Mouse (Mus musculus): Measurements from ENCODE around the gene Cdh9. TPM values are rescaled to one million over a fixed set of nuclear protein-coding genes. Genes with fewer than 3 reads are reported as not detected.

Cdh9 gene
- not detected in 2 replicates for polyA plus RNA-seq (2016; fragmentation: Nextera tagmentation; extraction: Ambion mirVana)

DNA sequence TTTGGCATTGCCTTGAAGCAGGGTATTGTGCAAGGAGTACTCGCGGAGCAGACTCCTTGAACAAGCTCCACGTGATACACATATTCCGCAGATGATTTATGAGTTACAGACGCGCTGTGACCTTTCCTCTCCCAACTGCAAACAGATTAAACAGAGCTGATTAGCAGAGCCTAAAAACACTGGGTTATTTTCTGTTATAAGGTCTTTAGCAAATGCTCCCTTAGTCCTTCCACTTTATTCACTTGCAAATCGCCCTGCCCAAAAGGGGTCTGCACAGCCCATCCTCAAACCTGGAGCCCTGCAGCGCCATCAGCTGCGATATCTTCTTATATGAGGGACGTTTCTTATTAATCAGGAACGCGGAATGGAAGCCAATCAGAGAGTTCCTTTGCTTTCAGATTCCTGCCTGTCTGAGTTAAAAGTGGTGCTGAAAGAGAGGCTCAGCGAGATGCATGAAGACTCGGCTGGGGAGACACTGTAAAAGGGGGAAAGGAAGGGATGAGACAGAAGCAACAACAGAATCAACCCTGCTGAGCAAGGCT lies at the start of gene Cdh9:
Gene Cdh9, plus strand, starts transcription at position 287 of the 542 bp plus-strand sequence.
- no peak within 1 kb of the TSS for H3K9ac ChIP-seq
- no peak within 1 kb of the TSS for H3K4me3 ChIP-seq

DNA sequence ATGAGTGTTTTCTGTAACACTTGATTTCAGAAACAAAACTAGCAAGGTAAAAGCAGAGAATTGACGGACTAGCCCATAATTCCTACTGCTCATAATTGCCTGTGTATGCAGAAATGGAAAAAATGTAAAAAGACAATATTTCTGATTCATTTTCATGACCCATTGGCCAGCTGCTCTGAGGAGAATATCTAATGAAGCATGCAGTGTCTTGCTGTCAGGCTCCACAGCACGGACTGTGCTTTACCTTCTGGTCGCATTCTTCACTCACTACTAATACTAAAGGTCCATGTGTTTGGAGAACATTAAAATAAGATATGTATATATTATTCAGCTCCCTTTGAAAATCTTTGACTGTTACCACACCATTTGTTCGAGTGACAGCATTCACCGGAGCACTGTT lies 49.5 kb upstream of the Cdh9 start:
- no peak overlapping the region for H3K4me3 ChIP-seq
- no peaks in the 10 kb centered on the region for H3K9me3 ChIP-seq (replicated peaks)
- H3K27ac ChIP-seq, result no peak overlapping the region
- ATAC-seq, result no peak
- H3K27me3 ChIP-seq (replicated peaks), result no peaks in the 10 kb centered on the region
- WGBS (ENCODE audit: insufficient replicate concordance), result 70% methylated on average over 5 of the region's 5 CpGs
- H3K9ac ChIP-seq, result no peak overlapping the region
- H3K4me2 ChIP-seq, result no peak overlapping the region
- no peaks in the 10 kb centered on the region for H3K4me1 ChIP-seq
- no peaks in the 10 kb centered on the region for H3K36me3 ChIP-seq

More for the DNA sequence above, at the start of gene Cdh9:
- Histone ChIP-seq H3K4me2 (peak within 1 kb of the TSS; percentile 26; the same call in 1 of the 2 replicates), H3K36me3 (no peaks in the 10 kb centered on the region), H3K27me3 (replicated peaks) (no peaks in the 10 kb centered on the region), H3K9me3 (replicated peaks) (no peaks in the 10 kb centered on the region), H3K27ac (no peak within 1 kb of the TSS), H3K4me1 (no peaks in the 10 kb centered on the region)
- 12% methylated on average over 14 of the region's 14 CpGs for WGBS (ENCODE audit: insufficient replicate concordance)
- ATAC-seq, result no peak

DNA sequence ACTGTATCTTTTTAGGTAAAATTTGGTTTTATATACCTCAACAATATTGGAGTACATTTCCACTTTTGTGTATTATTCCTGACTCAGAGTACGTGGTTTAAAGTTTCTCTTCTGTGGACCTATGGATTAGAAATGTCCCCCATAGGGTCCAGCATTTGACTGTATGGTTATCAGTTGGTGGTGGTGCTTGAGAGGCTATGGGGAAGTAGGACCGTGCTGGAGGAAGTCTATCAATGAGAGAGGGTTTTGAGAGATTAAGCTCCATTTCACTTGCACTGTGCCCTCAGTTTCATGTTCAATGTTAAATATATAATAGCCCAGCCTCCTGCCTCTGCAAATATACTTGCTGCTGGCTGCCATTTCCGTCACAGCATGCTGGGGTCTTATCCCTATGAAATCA lies 28.7 kb upstream of the Cdh9 start:
- no peaks in the 10 kb centered on the region for H3K27me3 ChIP-seq (replicated peaks)
- ATAC-seq, result no peak
- H3K27ac ChIP-seq, result no peak overlapping the region
- H3K9me3 ChIP-seq (replicated peaks), result no peaks in the 10 kb centered on the region
- no peak overlapping the region for H3K4me3 ChIP-seq
- H3K4me2 ChIP-seq, result no peak overlapping the region
- 51% methylated on average over 3 of the region's 3 CpGs for WGBS (ENCODE audit: insufficient replicate concordance)
- H3K36me3 ChIP-seq, result no peaks in the 10 kb centered on the region
- no peak overlapping the region for H3K9ac ChIP-seq
- H3K4me1 ChIP-seq, result no peaks in the 10 kb centered on the region

DNA sequence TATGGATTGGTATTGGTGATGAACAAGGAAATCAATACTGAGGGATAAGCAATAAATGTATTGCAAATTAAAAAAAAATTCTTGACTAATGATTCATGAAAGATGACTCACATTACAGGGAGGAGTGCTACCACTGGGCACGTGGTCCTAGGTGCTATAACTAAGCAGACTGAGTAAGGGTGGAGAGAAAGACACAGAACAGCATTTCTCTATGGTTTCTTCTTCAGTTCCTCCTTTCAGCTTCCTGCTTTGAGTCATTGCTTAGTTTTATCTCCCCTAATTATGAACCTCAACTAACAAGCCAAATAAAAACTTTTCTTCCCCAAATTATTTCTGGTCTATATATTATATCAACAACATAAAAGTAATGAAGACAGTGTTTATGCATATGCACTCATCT lies 26.2 kb upstream of the Cdh9 start:
- Histone ChIP-seq H3K4me1 (no peaks in the 10 kb centered on the region), H3K27ac (no peak overlapping the region), H3K27me3 (replicated peaks) (no peaks in the 10 kb centered on the region), H3K9me3 (replicated peaks) (no peaks in the 10 kb centered on the region), H3K4me2 (no peak overlapping the region), H3K36me3 (no peaks in the 10 kb centered on the region), H3K9ac (no peak overlapping the region), H3K4me3 (no peak overlapping the region)
- WGBS (ENCODE audit: insufficient replicate concordance), result 36% methylated on average over 1 of the region's 1 CpGs
- no peak for ATAC-seq

DNA sequence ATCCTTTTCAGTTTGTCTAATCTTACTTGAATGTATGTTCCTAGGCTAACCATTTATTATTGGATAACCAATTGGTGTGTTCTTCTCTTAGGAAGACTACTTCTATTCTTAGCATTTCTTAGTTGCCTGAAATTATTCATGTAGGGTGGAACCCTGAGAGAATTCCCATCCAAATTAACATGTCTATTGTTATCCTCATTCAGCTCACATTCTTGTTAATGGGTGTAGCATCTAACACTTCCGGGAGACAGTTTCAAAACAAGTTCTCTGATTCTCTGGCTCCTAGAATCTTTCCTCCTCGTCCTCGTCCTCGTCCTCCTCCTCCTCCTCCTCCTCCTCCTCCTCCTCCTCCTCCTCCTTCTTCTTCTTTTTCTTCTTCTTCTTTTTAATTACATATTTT lies 10.5 kb downstream of the Cdh9 start:
- Histone ChIP-seq H3K4me3 (no peak overlapping the region), H3K36me3 (no peaks in the 10 kb centered on the region), H3K27ac (no peak overlapping the region), H3K9ac (no peak overlapping the region), H3K4me1 (no peaks in the 10 kb centered on the region), H3K4me2 (no peak overlapping the region), H3K9me3 (replicated peaks) (no peaks in the 10 kb centered on the region), H3K27me3 (replicated peaks) (no peaks in the 10 kb centered on the region)
- 61% methylated on average over 4 of the region's 4 CpGs for WGBS (ENCODE audit: insufficient replicate concordance)
- no peak for ATAC-seq

DNA sequence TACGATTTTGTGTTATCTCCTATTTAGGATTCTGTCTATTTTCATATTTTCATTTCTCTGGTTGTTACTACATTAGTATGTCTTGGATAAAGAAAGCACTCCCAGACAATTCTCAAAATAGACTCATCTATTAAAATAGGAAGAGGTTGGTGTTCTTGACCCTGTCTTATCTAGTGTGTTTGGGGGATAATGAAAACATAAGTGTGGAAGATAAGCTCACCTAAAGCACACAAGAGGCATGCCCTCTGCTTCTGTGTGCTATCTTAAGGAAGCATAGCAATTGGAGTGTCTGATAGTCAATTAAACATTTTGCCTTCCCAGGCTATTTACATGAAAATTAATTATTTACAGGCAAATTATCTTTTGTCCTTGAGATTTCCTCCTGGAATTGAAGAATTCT lies 18.1 kb downstream of the Cdh9 start:
- no peak for ATAC-seq
- Histone ChIP-seq H3K4me2 (no peak overlapping the region), H3K27me3 (replicated peaks) (no peaks in the 10 kb centered on the region), H3K36me3 (no peaks in the 10 kb centered on the region), H3K27ac (no peak overlapping the region), H3K9ac (no peak overlapping the region), H3K9me3 (replicated peaks) (no peaks in the 10 kb centered on the region), H3K4me1 (no peaks in the 10 kb centered on the region), H3K4me3 (no peak overlapping the region)
- WGBS (ENCODE audit: insufficient replicate concordance), result 66% methylated on average over 1 of the region's 1 CpGs

DNA sequence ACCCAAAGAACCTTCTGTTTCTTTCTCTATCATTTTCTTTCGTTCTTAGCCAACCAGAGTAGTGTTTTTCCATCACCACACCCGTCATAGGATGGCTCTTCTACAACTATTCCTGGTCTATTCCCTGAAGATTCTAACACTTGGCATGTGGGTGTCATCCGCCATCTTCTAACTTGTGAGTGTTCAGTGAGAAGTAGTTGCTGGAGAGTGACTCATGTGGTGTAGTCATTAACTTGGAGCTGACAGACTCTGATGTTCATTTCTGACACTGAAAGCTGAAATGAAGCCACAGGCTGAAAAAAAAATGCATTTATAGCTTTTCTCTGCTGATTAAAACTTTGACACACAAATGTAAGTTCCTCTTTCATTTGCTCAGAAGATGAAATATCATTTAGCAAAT lies 34.7 kb downstream of the Cdh9 start:
- no peaks in the 10 kb centered on the region for H3K9me3 ChIP-seq (replicated peaks)
- no peaks in the 10 kb centered on the region for H3K27me3 ChIP-seq (replicated peaks)
- no peak overlapping the region for H3K9ac ChIP-seq
- H3K4me2 ChIP-seq, result no peak overlapping the region
- no peak overlapping the region for H3K4me3 ChIP-seq
- no peak overlapping the region for H3K27ac ChIP-seq
- no peaks in the 10 kb centered on the region for H3K4me1 ChIP-seq
- no peaks in the 10 kb centered on the region for H3K36me3 ChIP-seq
- no peak for ATAC-seq
- 53% methylated on average over 3 of the region's 3 CpGs for WGBS (ENCODE audit: insufficient replicate concordance)

DNA sequence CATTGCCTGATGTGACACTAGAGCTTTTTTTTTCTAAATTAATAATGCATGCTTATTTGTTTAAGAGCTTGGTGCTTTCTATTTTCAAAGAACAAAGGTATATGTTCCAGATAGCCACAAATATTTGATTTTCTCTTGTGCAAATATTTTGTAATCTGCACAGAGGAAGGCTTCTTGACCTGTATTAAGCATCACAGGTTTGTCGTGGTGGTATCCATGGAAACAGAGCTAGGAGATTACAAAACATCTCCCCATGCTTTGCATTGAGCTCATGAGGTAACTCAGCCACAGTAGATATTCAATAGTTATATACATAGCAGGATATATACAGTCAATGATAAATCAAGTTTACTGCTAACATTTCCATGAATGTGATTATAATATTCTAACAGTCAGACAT lies 56.0 kb downstream of the Cdh9 start:
- no peak overlapping the region for H3K4me3 ChIP-seq
- no peaks in the 10 kb centered on the region for H3K9me3 ChIP-seq (replicated peaks)
- ATAC-seq, result no peak
- H3K9ac ChIP-seq, result no peak overlapping the region
- WGBS (ENCODE audit: insufficient replicate concordance), result 39% methylated on average over 1 of the region's 1 CpGs
- no peaks in the 10 kb centered on the region for H3K27me3 ChIP-seq (replicated peaks)
- H3K4me1 ChIP-seq, result no peaks in the 10 kb centered on the region
- no peak overlapping the region for H3K4me2 ChIP-seq
- H3K36me3 ChIP-seq, result no peaks in the 10 kb centered on the region
- H3K27ac ChIP-seq, result no peak overlapping the region

DNA sequence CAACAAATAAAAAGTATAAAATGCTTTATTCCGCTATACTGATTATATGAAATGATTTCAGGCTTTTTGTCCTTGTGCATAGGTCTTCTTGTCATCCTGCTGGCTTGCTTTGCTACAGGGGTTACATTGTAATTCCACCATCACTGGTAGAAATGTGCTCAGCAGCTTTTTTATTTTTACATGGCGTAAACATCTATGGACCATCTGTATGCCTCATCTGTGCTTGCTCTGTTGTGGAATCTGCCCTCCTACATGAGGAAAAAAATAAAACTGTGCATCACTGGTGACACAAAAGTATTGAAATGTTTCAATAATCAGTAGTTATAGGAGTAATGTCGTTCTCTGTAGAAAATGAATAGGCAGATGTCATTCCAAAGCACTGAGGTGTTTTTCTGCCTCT lies 64.3 kb downstream of the Cdh9 start:
- Histone ChIP-seq H3K9me3 (replicated peaks) (no peaks in the 10 kb centered on the region), H3K4me1 (no peaks in the 10 kb centered on the region), H3K36me3 (no peaks in the 10 kb centered on the region), H3K27ac (no peak overlapping the region), H3K4me2 (no peak overlapping the region), H3K27me3 (replicated peaks) (no peaks in the 10 kb centered on the region), H3K4me3 (no peak overlapping the region), H3K9ac (no peak overlapping the region)
- WGBS (ENCODE audit: insufficient replicate concordance), result 58% methylated on average over 3 of the region's 3 CpGs
- ATAC-seq, result no peak

DNA sequence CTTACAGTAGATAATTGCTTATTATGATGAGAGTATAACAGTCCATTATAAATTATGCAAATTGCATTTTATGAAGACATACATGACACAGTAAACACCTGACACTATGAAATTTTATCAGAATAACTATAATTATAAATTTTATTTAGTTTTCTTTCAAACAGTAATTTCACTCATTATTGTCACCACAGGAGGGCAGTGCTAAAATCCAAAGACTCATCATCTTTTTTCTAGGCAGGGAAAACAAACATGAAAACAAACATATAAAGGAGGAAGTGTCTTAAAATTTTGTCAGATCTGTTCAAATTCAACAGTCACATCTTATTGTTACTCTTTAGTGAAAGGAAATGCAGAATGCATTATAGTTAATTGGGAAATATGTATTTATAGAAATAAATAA lies 72.7 kb downstream of the Cdh9 start:
- Histone ChIP-seq H3K9ac (no peak overlapping the region), H3K9me3 (replicated peaks) (no peaks in the 10 kb centered on the region), H3K36me3 (no peaks in the 10 kb centered on the region), H3K4me2 (no peak overlapping the region), H3K4me1 (no peaks in the 10 kb centered on the region), H3K4me3 (no peak overlapping the region), H3K27ac (no peak overlapping the region), H3K27me3 (replicated peaks) (no peaks in the 10 kb centered on the region)
- no peak for ATAC-seq

DNA sequence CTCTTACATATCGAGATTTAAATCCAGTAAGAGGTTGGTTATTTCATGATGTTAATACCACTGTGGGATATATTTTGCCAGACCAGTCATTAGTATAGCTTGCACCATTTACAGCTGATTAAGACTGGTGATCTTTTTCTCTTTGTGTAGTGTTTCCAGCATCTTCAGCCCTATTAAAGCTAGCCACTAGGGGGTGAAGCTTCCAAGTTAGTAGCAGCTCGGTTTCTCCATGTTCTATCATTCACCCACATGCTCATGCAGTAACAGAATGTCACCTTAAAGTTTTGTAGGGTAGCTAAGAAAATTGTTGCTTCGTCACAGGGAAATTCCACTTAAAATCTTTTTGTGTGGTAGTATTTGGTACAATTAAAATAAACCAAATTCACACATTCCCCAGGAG lies 82.2 kb downstream of the Cdh9 start:
- no peak for ATAC-seq
- H3K27ac ChIP-seq, result no peak overlapping the region
- no peaks in the 10 kb centered on the region for H3K36me3 ChIP-seq
- no peaks in the 10 kb centered on the region for H3K4me1 ChIP-seq
- H3K4me2 ChIP-seq, result no peak overlapping the region
- H3K9ac ChIP-seq, result no peak overlapping the region
- WGBS (ENCODE audit: insufficient replicate concordance), result 41% methylated on average over 3 of the region's 3 CpGs
- H3K4me3 ChIP-seq, result no peak overlapping the region
- H3K9me3 ChIP-seq (replicated peaks), result no peaks in the 10 kb centered on the region
- H3K27me3 ChIP-seq (replicated peaks), result no peaks in the 10 kb centered on the region

DNA sequence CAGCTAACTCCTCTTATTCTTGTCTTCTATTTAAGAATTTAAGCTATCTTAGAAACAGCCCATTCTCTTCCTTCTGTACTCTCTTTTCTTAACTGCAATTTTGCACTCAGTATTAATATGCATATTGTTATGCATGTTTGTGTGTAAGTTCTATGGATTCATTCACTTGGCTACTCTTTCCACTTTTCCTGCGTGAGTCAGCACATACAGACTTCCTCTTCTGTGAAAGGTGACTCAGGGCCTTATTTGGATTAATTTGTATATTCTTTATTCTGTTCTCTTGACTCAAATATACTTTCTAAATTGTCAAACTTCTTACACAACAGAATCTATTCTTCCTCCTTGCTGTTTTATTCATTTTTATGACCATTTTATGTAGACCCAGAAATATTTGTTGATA lies 85.5 kb downstream of the Cdh9 start:
- no peak overlapping the region for H3K9ac ChIP-seq
- no peaks in the 10 kb centered on the region for H3K27me3 ChIP-seq (replicated peaks)
- H3K36me3 ChIP-seq, result no peaks in the 10 kb centered on the region
- no peaks in the 10 kb centered on the region for H3K4me1 ChIP-seq
- no peak overlapping the region for H3K4me3 ChIP-seq
- 62% methylated on average over 1 of the region's 1 CpGs for WGBS (ENCODE audit: insufficient replicate concordance)
- H3K9me3 ChIP-seq (replicated peaks), result no peaks in the 10 kb centered on the region
- ATAC-seq, result no peak
- H3K27ac ChIP-seq, result no peak overlapping the region
- H3K4me2 ChIP-seq, result no peak overlapping the region

DNA sequence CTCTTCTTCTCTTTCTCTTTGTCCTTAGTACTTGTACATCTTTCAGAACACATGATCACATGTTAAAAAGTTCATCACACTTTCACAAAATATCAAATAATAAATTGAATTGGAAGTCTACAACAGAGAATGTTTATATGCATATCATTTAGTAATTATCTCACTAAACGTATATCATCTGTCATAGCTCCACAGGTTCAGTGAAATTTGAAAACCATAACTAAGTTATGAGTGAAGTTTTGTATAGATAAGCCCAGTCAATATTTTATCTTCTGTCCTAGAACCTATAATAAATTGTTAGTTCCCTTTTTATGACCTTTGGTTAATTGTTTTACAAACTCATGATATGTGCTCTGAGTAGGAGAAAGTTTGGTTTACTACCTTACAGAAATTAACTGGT lies 106.2 kb downstream of the Cdh9 start:
- Histone ChIP-seq H3K9ac (no peak overlapping the region), H3K27ac (no peak overlapping the region), H3K36me3 (no peaks in the 10 kb centered on the region), H3K4me1 (no peaks in the 10 kb centered on the region), H3K4me3 (no peak overlapping the region), H3K4me2 (no peak overlapping the region), H3K9me3 (replicated peaks) (no peaks in the 10 kb centered on the region), H3K27me3 (replicated peaks) (no peaks in the 10 kb centered on the region)
- ATAC-seq, result no peak
- 69% methylated on average over 1 of the region's 1 CpGs for WGBS (ENCODE audit: insufficient replicate concordance)
